Mouse (Mus musculus) heart, adult 2 months (tissue): ENCODE results near the gene Mecom. TPM values are rescaled to one million over a fixed set of nuclear protein-coding genes. Genes with fewer than 3 reads are reported as not detected.

Experiments used
- DNase-seq, 2 experiments: peaks; one replicate each; pipeline ENCODE4 v3.0.0; 2021
- H3K27ac ChIP-seq: fragments of 200-600 bp; 2 replicates; pipeline ENCODE4 v1.8.1; 2022
- H3K27me3 ChIP-seq: fragments of 200-500 bp; 2 replicates; pipeline ENCODE4 v1.6.1; 2012; ENCODE audit warnings: mild to moderate bottlenecking, low read length, inconsistent platforms, mixed read lengths; ENCODE audit not compliant: control insufficient read depth, insufficient read depth
- H3K36me3 ChIP-seq: fragments of 200-500 bp; 2 replicates; pipeline ENCODE4 v1.6.1; 2012; ENCODE audit warnings: low read length, inconsistent platforms; ENCODE audit not compliant: control insufficient read depth, insufficient read depth
- H3K4me1 ChIP-seq: fragments of 200-500 bp; 2 replicates; pipeline ENCODE4 v1.6.1; 2011; ENCODE audit warnings: low read length; ENCODE audit not compliant: control insufficient read depth, insufficient read depth
- H3K4me3 ChIP-seq: fragments of 200-600 bp; 2 replicates; pipeline ENCODE4 v1.8.1; 2022
- H3K79me2 ChIP-seq: fragments of 200-500 bp; replicated peaks from 2 replicates; pipeline ENCODE4 v1.6.1; 2012; ENCODE audit warnings: mild to moderate bottlenecking, inconsistent platforms, low read length, moderate library complexity, mixed read lengths; ENCODE audit not compliant: control insufficient read depth, insufficient read depth
- H3K9ac ChIP-seq: fragments of 200-500 bp; 2 replicates; pipeline ENCODE4 v1.6.1; 2012; ENCODE audit warnings: low read depth, mild to moderate bottlenecking, control low read depth, inconsistent platforms, low read length, mixed read lengths
- CTCF ChIP-seq: fragments of 200-600 bp; IDR thresholded peaks from 2 replicates; pipeline ENCODE4 v1.8.1; 2022; ENCODE audit warnings: antibody characterized with exemption, mild to moderate bottlenecking, moderate library complexity
- EP300 ChIP-seq: fragments of 200-500 bp; IDR thresholded peaks from 2 replicates; pipeline ENCODE4 v1.6.1; 2011; ENCODE audit warnings: low read depth, low read length, control low read depth; ENCODE audit not compliant: insufficient read depth
- POLR2A ChIP-seq: fragments of 200-500 bp; IDR thresholded peaks from 2 replicates; pipeline ENCODE4 v1.6.1; 2011; ENCODE audit warnings: mild to moderate bottlenecking, low read depth, low read length, control low read depth; ENCODE audit not compliant: insufficient read depth
- WGBS: fragments of 180-500 bp; shearing (Covaris S2); methylation state at CpG from one replicate; pipeline ENCODE4 v1.1.7; 2018; 5-methylcytosine and 5-hydroxymethylcytosine counted together
- intact Hi-C: fragments of 180-260 bp; cut with DNase I; formaldehyde crosslinking; loops from one replicate; pipeline ENCODE4 v1.15.1; 2025
- polyA plus RNA-seq: library from polyadenylated mRNA; depleted of rRNA; stranded (reverse); fragments of >200 nt; gene quantifications from 2 replicates; pipeline ENCODE4 v1.2.3, GENCODE M21; 2012
- total RNA-seq, 2 experiments: library from RNA; stranded (reverse); gene quantifications; 2 replicates each; pipeline ENCODE4 v1.2.3; 2021

Gene Mecom
- total and polyA plus RNA-seq, 3 experiments, result 5.2 to 18.6 (median 12.5) TPM

- H3K4me1 ChIP-seq, result peaks cover 8% of the 10 kb centered on the region
Observed at GRCm38 (mm10) chr3:30248656-30249384, 299.0 kb downstream of the Mecom start.

GRCm38 (mm10) chr3:30247256-30247655, 300.6 kb downstream of the Mecom start:
- DNase-seq, result no peak
- 90% methylated on average over 5 of the region's 5 CpGs for WGBS
- H3K4me3 ChIP-seq, result no peak overlapping the region
- H3K36me3 ChIP-seq, result peaks cover 6% of the 10 kb centered on the region
- TF ChIP-seq CTCF, result no peak
- no peak for TF ChIP-seq EP300
- TF ChIP-seq POLR2A, result no peak
- no peaks in the 10 kb centered on the region for H3K79me2 ChIP-seq
- peak overlapping the region; percentile 75; the same call in 1 of the 2 replicates for H3K27ac ChIP-seq
- H3K9ac ChIP-seq, result no peak overlapping the region
- peaks cover 8% of the 10 kb centered on the region for H3K4me1 ChIP-seq
- intact Hi-C loops, result loop anchor here (10.0 kb wide), 2 partner anchors 142 to 232 kb away; no protein-coding TSS in a partner anchor
- H3K27me3 ChIP-seq, result no peaks in the 10 kb centered on the region

More at GRCm38 (mm10) chr3:30248656-30249384, 299.0 kb downstream of the Mecom start:
- intact Hi-C loops, result loop anchor here (10.0 kb wide), 2 partner anchors 144 to 234 kb away; no protein-coding TSS in a partner anchor
- TF ChIP-seq CTCF (no peak), EP300 (no peak), POLR2A (no peak)
- H3K4me3 ChIP-seq, result no peak overlapping the region
- DNase-seq, result no peak
- WGBS, result 75% methylated on average over 4 of the region's 4 CpGs
- no peak overlapping the region for H3K9ac ChIP-seq
- peaks cover 4% of the 10 kb centered on the region for H3K36me3 ChIP-seq
- H3K27me3 ChIP-seq, result no peaks in the 10 kb centered on the region
- H3K79me2 ChIP-seq, result no peaks in the 10 kb centered on the region
- H3K27ac ChIP-seq, result no peak overlapping the region

- TF ChIP-seq EP300 (no peak), CTCF (peak; percentile 56)
- Histone ChIP-seq H3K9ac (no peak overlapping the region), H3K4me3 (no peak overlapping the region), H3K36me3 (peaks cover 6% of the 10 kb centered on the region), H3K27ac (peak overlapping the region; percentile 75), H3K79me2 (no peaks in the 10 kb centered on the region), H3K4me1 (peaks cover 8% of the 10 kb centered on the region), H3K27me3 (no peaks in the 10 kb centered on the region)
- 57% methylated on average over 12 of the region's 12 CpGs for WGBS
- intact Hi-C loops, result loop anchor here (10.0 kb wide), 2 partner anchors 142 to 232 kb away; no protein-coding TSS in a partner anchor
- peak; percentile 20 to 24 for DNase-seq
Observed at GRCm38 (mm10) chr3:30246431-30247041, 301.3 kb downstream of the Mecom start.

- 49% methylated on average over 5 of the region's 5 CpGs for WGBS
- Histone ChIP-seq H3K4me1 (peaks cover 8% of the 10 kb centered on the region), H3K9ac (no peak overlapping the region), H3K36me3 (peaks cover 6% of the 10 kb centered on the region), H3K4me3 (no peak overlapping the region), H3K79me2 (no peaks in the 10 kb centered on the region), H3K27ac (peak overlapping the region; percentile 75), H3K27me3 (no peaks in the 10 kb centered on the region)
- TF ChIP-seq EP300 (no peak), CTCF (no peak), POLR2A (peak; percentile 22; the same call in 1 of the 2 replicates)
- intact Hi-C loops, result loop anchor here (2.0 to 10.0 kb wide), 3 partner anchors 141 to 269 kb away; no protein-coding TSS in a partner anchor
- DNase-seq, result no peak
Observed at GRCm38 (mm10) chr3:30245950-30246349, 301.9 kb downstream of the Mecom start.

GRCm38 (mm10) chr3:30244401-30244871, 303.4 kb downstream of the Mecom start:
- DNase-seq, result peak; percentile 64 to 74
- H3K4me1 ChIP-seq, result peaks cover 8% of the 10 kb centered on the region
- TF ChIP-seq EP300 (peak; percentile 65; the same call in 1 of the 2 replicates), CTCF (no peak)
- peak overlapping the region; percentile 75 for H3K27ac ChIP-seq
- intact Hi-C loops, result loop anchor here (2.0 to 10.0 kb wide), 3 partner anchors 140 to 270 kb away; no protein-coding TSS in a partner anchor
- WGBS, result 26% methylated on average over 7 of the region's 7 CpGs
- no peaks in the 10 kb centered on the region for H3K27me3 ChIP-seq
- H3K36me3 ChIP-seq, result peaks cover 6% of the 10 kb centered on the region
- no peak overlapping the region for H3K4me3 ChIP-seq
- no peak overlapping the region for H3K9ac ChIP-seq
- no peaks in the 10 kb centered on the region for H3K79me2 ChIP-seq
